Mouse (Mus musculus) myocyte (in vitro differentiated cells): ENCODE data around the gene Rem1. TPM values are rescaled to one million over a fixed set of nuclear protein-coding genes. Genes with fewer than 3 reads are reported as not detected.

Source experiments
- H3K27me3 ChIP-seq: one replicate; pipeline ENCODE4 v1.6.1; 2011; ENCODE audit not compliant: control insufficient read depth, insufficient read depth, insufficient read length
- H3K36me3 ChIP-seq: one replicate; pipeline ENCODE4 v1.6.1; 2011; ENCODE audit not compliant: control insufficient read depth, insufficient read depth
- H3K4me2 ChIP-seq: one replicate; pipeline ENCODE4 v1.6.1; 2011; ENCODE audit warnings: low read depth, control low read depth
- H3K4me3 ChIP-seq: one replicate; pipeline ENCODE4 v1.5.1; 2011; ENCODE audit warnings: mild to moderate bottlenecking, control low read depth, moderate library complexity
- H3K79me2 ChIP-seq: one replicate; pipeline ENCODE4 v1.6.1; 2011; ENCODE audit not compliant: control insufficient read depth, insufficient read depth
- H3ac ChIP-seq: one replicate; pipeline ENCODE4 v1.6.1; 2011; ENCODE audit not compliant: control insufficient read depth, insufficient read length
- CEBPB ChIP-seq: IDR thresholded peaks from 2 replicates; pipeline ENCODE4 v1.6.1; 2011; ENCODE audit warnings: mild to moderate bottlenecking, moderate library complexity; ENCODE audit not compliant: poor library complexity, insufficient read depth, severe bottlenecking
- E2F4 ChIP-seq: IDR thresholded peaks from one replicate; pipeline ENCODE4 v1.6.1; 2011; ENCODE audit warnings: mild to moderate bottlenecking, control low read depth, moderate library complexity; ENCODE audit not compliant: insufficient read depth
- MAX ChIP-seq: IDR thresholded peaks from one replicate; pipeline ENCODE4 v1.6.1; 2011; ENCODE audit warnings: low read depth, mild to moderate bottlenecking, control low read depth
- MYOD1 ChIP-seq, 3 experiments: IDR thresholded peaks; one replicate each; pipeline ENCODE4 v1.6.1; 2011; ENCODE audit warnings: control low read depth in 2 of 3, low read depth in 2 of 3, mild to moderate bottlenecking in 2 of 3, moderate library complexity in 1 of 3; ENCODE audit not compliant: insufficient read length in 2 of 3, control insufficient read depth in 1 of 3
- MYOG ChIP-seq, 3 experiments: IDR thresholded peaks; one replicate each; pipeline ENCODE4 v1.6.1; 2011; ENCODE audit warnings: control low read depth in 2 of 3, low read depth in 2 of 3, mild to moderate bottlenecking in 2 of 3; ENCODE audit not compliant: insufficient read length in 2 of 3, control insufficient read depth in 1 of 3, insufficient read depth in 1 of 3
- POLR2A ChIP-seq: IDR thresholded peaks from one replicate; pipeline ENCODE4 v1.6.1; 2011; ENCODE audit warnings: low read depth, mild to moderate bottlenecking, control low read depth, moderate library complexity; ENCODE audit not compliant: insufficient read length
- POLR2AphosphoS2 ChIP-seq: IDR thresholded peaks from one replicate; pipeline ENCODE4 v1.6.1; 2011; ENCODE audit warnings: low read depth, control low read depth; ENCODE audit not compliant: insufficient read length
- REST ChIP-seq: IDR thresholded peaks from one replicate; pipeline ENCODE4 v1.6.1; 2011; ENCODE audit warnings: mild to moderate bottlenecking, control low read depth, moderate library complexity; ENCODE audit not compliant: insufficient read depth, insufficient read length
- SRF ChIP-seq: IDR thresholded peaks from one replicate; pipeline ENCODE4 v1.6.1; 2011; ENCODE audit warnings: low read depth; ENCODE audit not compliant: control insufficient read depth, insufficient read length
- TCF12 ChIP-seq: IDR thresholded peaks from one replicate; pipeline ENCODE4 v1.6.1; 2011; ENCODE audit warnings: mild to moderate bottlenecking, control low read depth; ENCODE audit not compliant: poor library complexity, insufficient read depth, severe bottlenecking
- TCF3 ChIP-seq: IDR thresholded peaks from one replicate; pipeline ENCODE4 v1.6.1; 2011; ENCODE audit warnings: low read depth, control low read depth; ENCODE audit not compliant: insufficient read length
- USF1 ChIP-seq: IDR thresholded peaks from one replicate; pipeline ENCODE4 v1.6.1; 2011; ENCODE audit warnings: low read depth, mild to moderate bottlenecking, control low read depth, moderate library complexity
- polyA plus RNA-seq: library from polyadenylated mRNA; unstranded; fragments of >200 nt; fragmentation: generic; extraction: Trizol; gene quantifications from one replicate; pipeline ENCODE4 v1.2.1, GENCODE M21; 2012; ENCODE audit warnings: missing spikeins

Gene Rem1
- polyA plus RNA-seq, 1 experiment: 28.3 TPM

DNA sequence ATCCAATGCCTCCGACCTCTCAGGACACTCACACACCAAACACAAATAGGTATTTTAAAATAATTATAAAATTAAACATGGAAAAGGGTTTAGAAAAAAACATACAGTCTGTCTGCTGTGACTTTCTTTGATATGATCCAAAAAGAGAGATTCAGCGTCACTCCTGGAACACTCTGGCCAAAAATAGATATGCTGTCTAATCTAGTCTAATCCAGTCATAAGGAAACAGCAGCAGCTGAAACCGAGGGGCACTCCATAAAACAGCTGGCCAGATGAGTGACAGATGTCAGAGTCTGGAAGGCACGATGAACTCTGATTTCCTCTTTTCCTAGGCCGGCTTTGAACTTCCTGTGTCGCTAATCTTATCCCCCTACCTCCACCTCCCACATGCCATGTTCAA lies 10.3 kb upstream of the Rem1 start:
- no peak overlapping the region for H3K4me2 ChIP-seq
- H3ac ChIP-seq: no peak overlapping the region
- H3K79me2 ChIP-seq: no peaks in the 10 kb centered on the region
- TF ChIP-seq POLR2A (no peak), REST (no peak), POLR2AphosphoS2 (no peak), MYOG (IDR thresholded peaks at IDR 0.05; ENCODE audit: control insufficient read depth in 1 of 3, insufficient read depth in 1 of 3, insufficient read length in 2 of 3, low read depth in 2 of 3) (no peak), TCF12 (no peak), SRF (no peak), TCF3 (no peak), MAX (no peak), CEBPB (no peak), MYOD1 (IDR thresholded peaks at IDR 0.05; ENCODE audit: control insufficient read depth in 1 of 3, insufficient read length in 2 of 3, low read depth in 2 of 3) (no peak), USF1 (no peak), E2F4 (no peak)
- no peak overlapping the region for H3K4me3 ChIP-seq
- no peaks in the 10 kb centered on the region for H3K36me3 ChIP-seq
- no peaks in the 10 kb centered on the region for H3K27me3 ChIP-seq

DNA sequence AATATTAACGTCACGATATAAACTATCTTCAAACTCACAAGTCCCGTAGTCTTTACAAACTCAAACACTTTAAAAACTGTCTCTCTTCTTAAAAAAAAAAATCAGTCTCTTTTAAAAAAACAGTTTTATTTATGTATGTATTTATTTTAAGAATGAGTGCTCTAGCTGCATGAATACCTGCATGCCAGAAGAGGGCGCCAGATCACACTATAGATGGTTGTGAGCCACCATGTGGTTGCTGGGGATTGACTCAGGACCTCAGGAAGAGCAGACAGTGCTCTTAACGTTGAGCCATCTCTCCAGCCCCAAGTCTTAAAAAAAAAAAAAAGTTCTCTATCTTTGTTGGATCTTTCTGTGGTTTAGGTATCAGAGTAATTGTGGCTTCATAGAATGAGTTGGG lies 9.4 kb upstream of the Rem1 start:
- no peak overlapping the region for H3ac ChIP-seq
- H3K4me2 ChIP-seq: no peak overlapping the region
- H3K36me3 ChIP-seq: no peaks in the 10 kb centered on the region
- TF ChIP-seq POLR2A (no peak), POLR2AphosphoS2 (no peak), MAX (no peak), SRF (no peak), MYOD1 (IDR thresholded peaks at IDR 0.05; ENCODE audit: control insufficient read depth in 1 of 3, insufficient read length in 2 of 3, low read depth in 2 of 3) (no peak), CEBPB (no peak), E2F4 (no peak), TCF3 (no peak), USF1 (no peak), TCF12 (no peak), MYOG (IDR thresholded peaks at IDR 0.05; ENCODE audit: control insufficient read depth in 1 of 3, insufficient read depth in 1 of 3, insufficient read length in 2 of 3, low read depth in 2 of 3) (no peak), REST (no peak)
- no peaks in the 10 kb centered on the region for H3K27me3 ChIP-seq
- no peaks in the 10 kb centered on the region for H3K79me2 ChIP-seq
- H3K4me3 ChIP-seq: no peak overlapping the region

DNA sequence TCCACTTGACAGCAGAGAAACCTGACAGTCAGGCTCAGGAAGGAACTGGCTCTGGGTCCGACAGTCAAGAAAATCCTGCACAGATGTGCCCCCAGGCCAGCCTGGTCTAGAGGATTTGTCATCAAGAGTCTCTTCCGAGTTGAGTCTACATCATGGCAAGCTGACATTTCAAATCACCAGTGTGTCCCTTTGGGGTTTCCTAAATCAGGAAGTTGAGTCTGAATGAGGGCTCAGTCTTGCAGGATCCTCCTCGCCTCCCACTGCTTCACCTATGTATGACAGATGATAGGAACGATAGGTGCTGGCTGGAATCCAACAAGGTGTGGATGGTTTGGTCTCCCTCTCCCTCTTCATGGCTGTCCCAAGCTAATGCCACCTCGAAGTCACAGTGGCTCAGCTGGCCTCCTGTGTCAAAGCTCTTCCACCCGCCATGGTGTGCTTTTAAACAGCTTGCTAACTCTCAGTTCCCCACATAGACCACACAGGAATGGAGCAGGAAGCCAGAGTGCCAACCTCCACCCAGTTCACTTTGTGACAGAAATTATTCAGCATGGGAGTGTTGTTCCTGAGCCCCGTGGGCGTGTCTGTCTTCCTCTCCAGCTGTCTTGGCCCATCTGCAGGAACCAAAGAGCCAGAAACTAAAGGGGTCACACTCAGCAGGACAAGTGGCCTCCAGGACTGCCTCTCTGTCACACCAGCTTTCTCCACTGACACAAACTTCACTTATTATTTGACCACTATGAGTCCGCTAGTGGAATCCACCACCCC lies 6.2 kb upstream of the Rem1 start:
- Histone ChIP-seq H3K27me3 (no peaks in the 10 kb centered on the region), H3K4me3 (no peak overlapping the region), H3ac (no peak overlapping the region), H3K79me2 (no peaks in the 10 kb centered on the region), H3K36me3 (no peaks in the 10 kb centered on the region), H3K4me2 (peak overlapping the region; percentile 64)
- TF ChIP-seq E2F4 (no peak), MAX (no peak), TCF12 (peak; percentile 5), REST (no peak), POLR2AphosphoS2 (no peak), MYOG (IDR thresholded peaks at IDR 0.05; ENCODE audit: control insufficient read depth in 1 of 3, insufficient read depth in 1 of 3, insufficient read length in 2 of 3, low read depth in 2 of 3) (peak in 1 of 3 experiments; percentile 64), POLR2A (peak; percentile 12), MYOD1 (IDR thresholded peaks at IDR 0.05; ENCODE audit: control insufficient read depth in 1 of 3, insufficient read length in 2 of 3, low read depth in 2 of 3) (peak; percentile 25 to 89 (median 86))

DNA sequence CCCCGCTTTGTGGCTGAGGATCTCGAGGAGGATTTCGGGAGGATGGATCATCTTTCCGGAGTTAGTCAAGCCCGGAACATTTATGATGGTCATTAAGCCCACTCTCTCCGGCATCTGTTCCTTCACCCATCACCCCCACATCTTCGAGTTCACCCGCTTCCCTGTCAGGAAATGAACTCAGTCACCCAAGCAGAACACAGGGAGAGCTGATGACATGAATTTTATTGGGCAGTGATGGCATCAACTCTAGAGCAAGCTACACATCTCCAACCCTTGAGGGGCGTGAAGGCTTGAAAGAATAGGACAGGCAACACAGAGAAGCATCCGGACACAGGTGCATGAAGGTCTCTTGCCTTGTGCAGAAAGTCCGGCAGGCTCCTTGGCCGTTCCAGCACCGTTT lies 4.6 kb upstream of the Rem1 start:
- no peak overlapping the region for H3ac ChIP-seq
- no peak overlapping the region for H3K4me3 ChIP-seq
- TF ChIP-seq POLR2AphosphoS2 (no peak), MYOD1 (IDR thresholded peaks at IDR 0.05; ENCODE audit: control insufficient read depth in 1 of 3, insufficient read length in 2 of 3, low read depth in 2 of 3) (peak in 1 of 3 experiments; percentile 1)
- peak overlapping the region; percentile 64 for H3K4me2 ChIP-seq
- no peaks in the 10 kb centered on the region for H3K27me3 ChIP-seq
- H3K79me2 ChIP-seq: peaks cover 6% of the 10 kb centered on the region
- H3K36me3 ChIP-seq: no peaks in the 10 kb centered on the region

- H3K4me2 ChIP-seq: peak within 1 kb of the TSS; percentile 64
- no peak within 1 kb of the TSS for H3K4me3 ChIP-seq
- peaks cover 14% of the 10 kb centered on the region for H3K79me2 ChIP-seq
- no peaks in the 10 kb centered on the region for H3K27me3 ChIP-seq
- H3ac ChIP-seq: no peak within 1 kb of the TSS
- no peaks in the 10 kb centered on the region for H3K36me3 ChIP-seq
- no peak for TF ChIP-seq MYOD1 (IDR thresholded peaks at IDR 0.05; ENCODE audit: control insufficient read depth in 1 of 3, insufficient read length in 2 of 3, low read depth in 2 of 3)
- no peak for TF ChIP-seq POLR2AphosphoS2
- no peak for TF ChIP-seq TCF3
- no peak for TF ChIP-seq TCF12
- no peak for TF ChIP-seq POLR2A
- TF ChIP-seq MYOG (IDR thresholded peaks at IDR 0.05; ENCODE audit: control insufficient read depth in 1 of 3, insufficient read depth in 1 of 3, insufficient read length in 2 of 3, low read depth in 2 of 3): no peak
- TF ChIP-seq SRF: no peak
- no peak for TF ChIP-seq USF1
- TF ChIP-seq REST: no peak
- TF ChIP-seq MAX: no peak
- no peak for TF ChIP-seq E2F4
- no peak for TF ChIP-seq CEBPB
These were observed 3.8 kb upstream of the Rem1 start, which contains the start of gene Defb25 for GRCm38 (mm10) chr2:152622953-152623352. Defb25 (minus strand) TSS chr2:152623053.
